Mouse (Mus musculus) MEL (cell line): ENCODE data around the gene Chd1l. TPM values are rescaled to one million over a fixed set of nuclear protein-coding genes. Genes with fewer than 3 reads are reported as not detected.

Experiments
- DNase-seq: peaks from one replicate; pipeline ENCODE4 v3.0.0; 2011; ENCODE audit warnings: low read depth, low spot score
- H3K27ac ChIP-seq: 2 replicates; pipeline ENCODE4 v1.5.1; 2012; ENCODE audit warnings: low read depth, mild to moderate bottlenecking, control low read depth, low read length, moderate library complexity; ENCODE audit not compliant: control insufficient read depth
- H3K27me3 ChIP-seq, 2 experiments: fragments of 150-350 bp in 1 of 2; sonication (generic) in 1 of 2; 2 replicates each; pipeline ENCODE4 v1.6.1; 2012; ENCODE audit warnings: low read length in 2 of 2, mild to moderate bottlenecking in 2 of 2, improper control_type of control experiment in 1 of 2, moderate library complexity in 1 of 2; ENCODE audit not compliant: insufficient read depth in 2 of 2, control insufficient read depth in 1 of 2
- H3K36me3 ChIP-seq, 2 experiments: 2 replicates each; pipeline ENCODE4 v1.6.1; 2012 to 2014; ENCODE audit warnings: low read length in 2 of 2, improper control_type of control experiment in 1 of 2, inconsistent platforms in 1 of 2, mild to moderate bottlenecking in 1 of 2; ENCODE audit not compliant: insufficient read depth in 2 of 2, control insufficient read depth in 1 of 2
- H3K4me1 ChIP-seq, 2 experiments: fragments of 150-350 bp in 1 of 2; sonication (generic) in 1 of 2; 2 replicates each; pipeline ENCODE4 v1.6.1; 2012; ENCODE audit warnings: low read length in 2 of 2, improper control_type of control experiment in 1 of 2, mild to moderate bottlenecking in 1 of 2; ENCODE audit not compliant: insufficient read depth in 2 of 2, control insufficient read depth in 1 of 2
- H3K4me3 ChIP-seq, 2 experiments: fragments of 150-350 bp in 1 of 2; sonication (generic) in 1 of 2; 2 replicates each; pipeline ENCODE4 v1.5.1; 2012; ENCODE audit warnings: low read depth in 2 of 2, low read length in 2 of 2, mild to moderate bottlenecking in 2 of 2, moderate library complexity in 2 of 2, control low read depth in 1 of 2, improper control_type of control experiment in 1 of 2; ENCODE audit not compliant: control insufficient read depth in 1 of 2, insufficient read depth in 1 of 2
- H3K79me2 ChIP-seq: 2 replicates; pipeline ENCODE4 v1.6.1; 2012; ENCODE audit warnings: mild to moderate bottlenecking, low read length, moderate library complexity; ENCODE audit not compliant: control insufficient read depth, poor library complexity, insufficient read depth
- H3K9ac ChIP-seq: 2 replicates; pipeline ENCODE4 v1.6.1; 2012; ENCODE audit warnings: low read depth, mild to moderate bottlenecking, control low read depth, low read length, moderate library complexity; ENCODE audit not compliant: control insufficient read depth, poor library complexity, severe bottlenecking
- H3K9me3 ChIP-seq: fragments of 150-350 bp; sonication (generic); replicated peaks from 2 replicates; pipeline ENCODE4 v1.6.1; 2012; ENCODE audit warnings: mild to moderate bottlenecking, low read length, improper control_type of control experiment, moderate library complexity; ENCODE audit not compliant: insufficient read depth
- BHLHE40 ChIP-seq: IDR thresholded peaks from 2 replicates; pipeline ENCODE4 v1.6.1; 2012; ENCODE audit warnings: low read depth, mild to moderate bottlenecking, inconsistent platforms, low read length, improper control_type of control experiment, borderline replicate concordance
- CHD1 ChIP-seq: IDR thresholded peaks from 2 replicates; pipeline ENCODE4 v1.6.1; 2012; ENCODE audit warnings: low read depth, mild to moderate bottlenecking, inconsistent platforms, low read length, improper control_type of control experiment
- CHD2 ChIP-seq: IDR thresholded peaks from 2 replicates; pipeline ENCODE4 v1.6.1; 2011; ENCODE audit warnings: low read length, improper control_type of control experiment
- CTCF ChIP-seq, 3 experiments: IDR thresholded peaks in 2 of 3; conservative IDR thresholded peaks in 1 of 3; 2 replicates each; pipeline ENCODE4 v1.5.1; 2011 to 2012; ENCODE audit warnings: low read length in 3 of 3, low read depth in 2 of 3, mild to moderate bottlenecking in 2 of 3, improper control_type of control experiment in 1 of 3, inconsistent platforms in 1 of 3, mixed read lengths in 1 of 3, moderate library complexity in 1 of 3; ENCODE audit not compliant: control insufficient read depth in 1 of 3, insufficient read depth in 1 of 3, poor library complexity in 1 of 3, severe bottlenecking in 1 of 3
- ETS1 ChIP-seq: IDR thresholded peaks from 2 replicates; pipeline ENCODE4 v1.6.1; 2012; ENCODE audit warnings: low read depth, mild to moderate bottlenecking, inconsistent platforms, low read length, improper control_type of control experiment, moderate library complexity
- GABPA ChIP-seq: IDR thresholded peaks from 2 replicates; pipeline ENCODE4 v1.6.1; 2012; ENCODE audit warnings: low read depth, mild to moderate bottlenecking, inconsistent platforms, low read length, improper control_type of control experiment, moderate library complexity
- JUND ChIP-seq: IDR thresholded peaks from 2 replicates; pipeline ENCODE4 v1.6.1; 2011; ENCODE audit warnings: low read depth, mild to moderate bottlenecking, improper control_type of control experiment, low read length
- KAT2A ChIP-seq: conservative IDR thresholded peaks from 2 replicates; pipeline ENCODE4 v1.6.1; 2012; ENCODE audit warnings: low read depth, low read length, improper control_type of control experiment, inconsistent platforms
- MAFK ChIP-seq: IDR thresholded peaks from 2 replicates; pipeline ENCODE4 v1.6.1; 2011; ENCODE audit warnings: low read depth, mild to moderate bottlenecking, low read length, improper control_type of control experiment, borderline replicate concordance
- MYB ChIP-seq: IDR thresholded peaks from 2 replicates; pipeline ENCODE4 v1.6.1; 2011; ENCODE audit warnings: mild to moderate bottlenecking, low read depth, low read length, improper control_type of control experiment
- NELFE ChIP-seq: IDR thresholded peaks from 2 replicates; pipeline ENCODE4 v1.6.1; 2011; ENCODE audit warnings: low read depth, low read length, improper control_type of control experiment
- POLR2A ChIP-seq, 2 experiments: IDR thresholded peaks; 2 replicates each; pipeline ENCODE4 v1.6.1; 2011 to 2012; ENCODE audit warnings: low read length in 2 of 2, mild to moderate bottlenecking in 2 of 2, control low read depth in 1 of 2, improper control_type of control experiment in 1 of 2, low read depth in 1 of 2, moderate library complexity in 1 of 2; ENCODE audit not compliant: control insufficient read depth in 1 of 2, insufficient read depth in 1 of 2, poor library complexity in 1 of 2
- RAD21 ChIP-seq: IDR thresholded peaks from 2 replicates; pipeline ENCODE4 v1.6.1; 2011; ENCODE audit warnings: mild to moderate bottlenecking, low read depth, low read length, improper control_type of control experiment
- SMC3 ChIP-seq: IDR thresholded peaks from 2 replicates; pipeline ENCODE4 v1.6.1; 2011; ENCODE audit warnings: low read depth, low read length, improper control_type of control experiment
- TAL1 ChIP-seq: IDR thresholded peaks from 2 replicates; pipeline ENCODE4 v1.6.1; 2012; ENCODE audit warnings: mild to moderate bottlenecking, inconsistent platforms, low read length, moderate library complexity, mixed read lengths
- TBP ChIP-seq: IDR thresholded peaks from 2 replicates; pipeline ENCODE4 v1.8.0; 2011; ENCODE audit warnings: low read depth, low read length, improper control_type of control experiment
- TCF12 ChIP-seq: IDR thresholded peaks from 2 replicates; pipeline ENCODE4 v1.6.1; 2014; ENCODE audit warnings: low read depth, mild to moderate bottlenecking, inconsistent platforms, low read length, improper control_type of control experiment, moderate library complexity
- USF2 ChIP-seq, 2 experiments: IDR thresholded peaks; 2 replicates each; pipeline ENCODE4 v1.6.1; 2011 to 2012; ENCODE audit warnings: improper control_type of control experiment in 2 of 2, low read length in 2 of 2, borderline replicate concordance in 1 of 2, inconsistent platforms in 1 of 2, low read depth in 1 of 2, mild to moderate bottlenecking in 1 of 2; ENCODE audit not compliant: insufficient read depth in 1 of 2
- ZC3H11A ChIP-seq: IDR thresholded peaks from 2 replicates; pipeline ENCODE4 v1.6.1; 2012; ENCODE audit warnings: low read depth, mild to moderate bottlenecking, inconsistent platforms, low read length, improper control_type of control experiment
- ZKSCAN1 ChIP-seq: IDR thresholded peaks from 2 replicates; pipeline ENCODE4 v1.6.1; 2012; ENCODE audit warnings: low read depth, mild to moderate bottlenecking, inconsistent platforms, low read length, improper control_type of control experiment, moderate library complexity
- ZMIZ1 ChIP-seq: IDR thresholded peaks from 2 replicates; pipeline ENCODE4 v1.6.1; 2012; ENCODE audit warnings: low read depth, mild to moderate bottlenecking, inconsistent platforms, low read length, improper control_type of control experiment, moderate library complexity
- polyA plus RNA-seq, 2 experiments: library from polyadenylated mRNA; stranded (reverse) in 1 of 2; unstranded in 1 of 2; fragments of >175 nt in 1 of 2; fragments of >200 nt in 1 of 2; gene quantifications; 2 replicates each; pipeline versions ENCODE4 v1.2.1 to v1.2.4; 2012; ENCODE audit warnings: low replicate concordance in 2 of 2, low read depth in 1 of 2; ENCODE audit not compliant: insufficient read length in 2 of 2, insufficient read depth in 1 of 2, missing spikeins in 1 of 2
- total RNA-seq: library from RNA; depleted of rRNA; stranded (reverse); fragments of 300-350 nt; gene quantifications from 2 replicates; pipeline ENCODE4 v1.2.3, GENCODE M21; 2012

Chd1l gene
- total and polyA plus RNA-seq, 3 experiments = 59.1 to 70.5 TPM; not detected in 1

DNA sequence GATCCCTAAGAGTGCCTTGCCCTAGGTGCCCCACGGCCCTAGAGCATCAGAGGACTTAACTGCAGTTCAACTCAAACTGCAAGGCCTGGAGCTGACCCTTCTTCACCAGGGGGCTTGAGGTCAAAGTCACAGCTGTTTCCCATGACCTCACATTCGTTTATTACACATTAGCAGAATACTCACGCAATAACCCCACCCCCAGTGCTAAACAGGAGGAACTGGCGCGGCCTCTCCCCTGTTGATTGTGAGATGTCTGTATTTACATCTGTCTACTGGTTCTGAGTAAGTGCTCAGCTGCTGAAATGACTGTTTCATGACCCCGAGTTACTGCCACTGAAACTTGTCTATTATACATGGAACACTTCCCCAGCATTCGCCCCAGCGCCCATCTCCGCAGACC is 22.3 kb downstream of the Chd1l start:
- TF ChIP-seq CHD1 (no peak), NELFE (no peak), CTCF (IDR thresholded peaks at IDR 0.05 in 2 of 3, conservative IDR thresholded peaks at IDR 0.05 in 1 of 3; ENCODE audit: control insufficient read depth in 1 of 3, insufficient read depth in 1 of 3, low read depth in 2 of 3, low read length in 3 of 3, poor library complexity in 1 of 3, severe bottlenecking in 1 of 3) (no peak), CHD2 (no peak), TAL1 (no peak), BHLHE40 (no peak)
- no peaks in the 10 kb centered on the region for H3K9me3 ChIP-seq
- H3K4me3 ChIP-seq = no peak overlapping the region
- H3K27me3 ChIP-seq = no peaks in the 10 kb centered on the region
- no peak overlapping the region for H3K9ac ChIP-seq
- DNase-seq = no peak
- no peak overlapping the region for H3K27ac ChIP-seq
- no peaks in the 10 kb centered on the region for H3K79me2 ChIP-seq
- H3K4me1 ChIP-seq = no peaks in the 10 kb centered on the region
- H3K36me3 ChIP-seq = peaks cover 0 to 9% of the 10 kb centered on the region in 2 experiments; a peak in 2 of 4 replicates

- Histone ChIP-seq H3K79me2 (no peaks in the 10 kb centered on the region), H3K9ac (no peak overlapping the region), H3K4me3 (no peak overlapping the region), H3K27ac (no peak overlapping the region), H3K36me3 (peaks cover 0 to 12% of the 10 kb centered on the region in 2 experiments; a peak in 2 of 4 replicates), H3K4me1 (no peaks in the 10 kb centered on the region), H3K27me3 (no peaks in the 10 kb centered on the region), H3K9me3 (no peaks in the 10 kb centered on the region)
- DNase-seq = peak; percentile 90
- TF ChIP-seq CTCF (IDR thresholded peaks at IDR 0.05 in 2 of 3, conservative IDR thresholded peaks at IDR 0.05 in 1 of 3; ENCODE audit: control insufficient read depth in 1 of 3, insufficient read depth in 1 of 3, low read depth in 2 of 3, low read length in 3 of 3, poor library complexity in 1 of 3, severe bottlenecking in 1 of 3) (peak; percentile 92 to 98 (median 94)), RAD21 (peak; percentile 86), JUND (0 out of 2 replicates have a peak, but pooled peaks have one; percentile 13), KAT2A (no peak), SMC3 (peak; percentile 85), ZC3H11A (peak; percentile 78)
Observed at GRCm38 (mm10) chr3:97585383-97586160, 24.4 kb downstream of the Chd1l start.

DNA sequence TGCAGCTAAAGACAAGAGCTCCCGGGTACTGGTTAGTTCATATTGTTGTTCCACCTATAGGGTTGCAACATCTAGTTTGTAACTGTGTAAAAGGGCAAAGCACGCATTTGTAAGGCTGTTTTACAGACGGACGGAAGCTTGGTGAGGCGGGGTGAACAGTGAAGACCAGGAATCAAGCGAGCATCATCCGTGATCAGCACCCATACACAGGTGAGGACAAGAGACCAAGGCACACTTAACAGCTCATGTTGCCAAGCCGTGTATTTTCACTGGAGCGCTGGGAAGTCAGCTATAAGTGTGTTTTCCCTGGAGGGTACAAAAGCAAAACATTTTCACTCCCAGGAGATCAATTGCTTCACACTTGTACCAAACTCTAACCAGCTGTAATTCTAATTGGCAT is 36.2 kb downstream of the Chd1l start:
- Histone ChIP-seq H3K79me2 (no peaks in the 10 kb centered on the region), H3K27me3 (no peaks in the 10 kb centered on the region), H3K9ac (no peak overlapping the region), H3K4me3 (no peak overlapping the region), H3K4me1 (no peaks in the 10 kb centered on the region), H3K9me3 (no peaks in the 10 kb centered on the region), H3K27ac (no peak overlapping the region), H3K36me3 (peaks cover 0 to 17% of the 10 kb centered on the region in 2 experiments; a peak in 2 of 4 replicates)
- TF ChIP-seq ETS1 (no peak), POLR2A (IDR thresholded peaks at IDR 0.05; ENCODE audit: control insufficient read depth in 1 of 2, insufficient read depth in 1 of 2, low read depth in 1 of 2, low read length in 2 of 2, poor library complexity in 1 of 2) (no peak), MYB (no peak), NELFE (no peak), TCF12 (no peak), BHLHE40 (no peak), USF2 (IDR thresholded peaks at IDR 0.05; ENCODE audit: borderline replicate concordance in 1 of 2, insufficient read depth in 1 of 2, low read depth in 1 of 2, low read length in 2 of 2) (no peak), MAFK (no peak), GABPA (no peak), ZKSCAN1 (no peak), RAD21 (no peak), TBP (no peak), ZMIZ1 (no peak), CHD2 (no peak)
- no peak for DNase-seq
